Mouse (Mus musculus): ENCODE data around the gene Gm20721.

GRCm38 (mm10) chr2:174291662-174292030 lies 54.9 kb downstream of the Gm20721 start:
- no peak for TF ChIP-seq CTCF (IDR thresholded peaks at IDR 0.05; ENCODE audit: low read depth)
- no peak for TF ChIP-seq EP300 (IDR thresholded peaks at IDR 0.05; ENCODE audit: low read depth)
